Mouse (Mus musculus) forebrain, postnatal 0 days (tissue): ENCODE data around the gene Upk1a. TPM values are rescaled to one million over a fixed set of nuclear protein-coding genes. Genes with fewer than 3 reads are reported as not detected.

ENCODE experiments used
- ATAC-seq: fragments of 200-750 bp; cut with Nextera tagmentation; 2 replicates; pipeline ENCODE4 v1.8.0; 2017; ENCODE audit warnings: mild to moderate bottlenecking, moderate library complexity
- DNase-seq: peaks from one replicate; pipeline ENCODE4 v3.0.0-alpha.2; 2015
- H3K27ac ChIP-seq: fragments of 300-500 bp; sonication (generic); 2 replicates; pipeline ENCODE4 v1.5.1; 2014; ENCODE audit warnings: low read depth, mild to moderate bottlenecking, antibody characterized with exemption, low read length, moderate library complexity, mixed read lengths
- H3K27me3 ChIP-seq: fragments of 300-500 bp; sonication (generic); 2 replicates; pipeline ENCODE4 v1.6.1; 2014; ENCODE audit warnings: mild to moderate bottlenecking, low read length, mixed read lengths; ENCODE audit not compliant: insufficient read depth
- H3K36me3 ChIP-seq: fragments of 300-500 bp; sonication (generic); 2 replicates; pipeline ENCODE4 v1.6.1; 2014; ENCODE audit warnings: mild to moderate bottlenecking, moderate library complexity; ENCODE audit not compliant: insufficient read depth
- H3K4me1 ChIP-seq: fragments of 300-500 bp; sonication (generic); 2 replicates; pipeline ENCODE4 v1.6.1; 2014; ENCODE audit warnings: antibody characterized with exemption; ENCODE audit not compliant: insufficient read depth
- H3K4me2 ChIP-seq: fragments of 300-500 bp; sonication (generic); 2 replicates; pipeline ENCODE4 v1.6.1; 2014; ENCODE audit warnings: low read depth, mild to moderate bottlenecking, moderate library complexity
- H3K4me3 ChIP-seq: fragments of 300-500 bp; sonication (generic); 2 replicates; pipeline ENCODE4 v1.5.1; 2014; ENCODE audit warnings: low read depth, low read length, mixed read lengths
- H3K9ac ChIP-seq: fragments of 300-500 bp; sonication (generic); 2 replicates; pipeline ENCODE4 v1.6.1; 2014; ENCODE audit warnings: mild to moderate bottlenecking
- H3K9me3 ChIP-seq: fragments of 300-500 bp; sonication (generic); 2 replicates; pipeline ENCODE4 v1.6.1; 2016; ENCODE audit warnings: low read length
- CTCF ChIP-seq: sonication (generic); IDR thresholded peaks from 2 replicates; pipeline ENCODE4 v1.5.1; 2016; ENCODE audit warnings: antibody characterized with exemption, control low read depth, low read depth
- WGBS: fragments of 180-500 bp; shearing (Covaris S2); extraction: QIAGEN DNeasy Blood & Tissue Kit; methylation state at CpG from one replicate; pipeline ENCODE4 v1.1.7; 2014; 5-methylcytosine and 5-hydroxymethylcytosine counted together
- polyA plus RNA-seq: library from polyadenylated mRNA; unstranded; fragments of >200 nt; fragmentation: Nextera tagmentation; extraction: Ambion mirVana; gene quantifications from 2 replicates; pipeline ENCODE4 v1.2.1, GENCODE M21; 2015
- total RNA-seq: library from RNA; depleted of rRNA; stranded (reverse); fragments of >200 nt; gene quantifications from 2 replicates; pipeline ENCODE4 v1.2.3, GENCODE M21; 2014

Upk1a gene
- total and polyA plus RNA-seq, 2 experiments from 2014 or later, result 0.29 to 0.42 TPM

GRCm38 (mm10) chr7:30587842-30588667 lies 24.6 kb downstream of the Upk1a start:
- peak overlapping the region; percentile 93 for H3K9ac ChIP-seq
- H3K4me2 ChIP-seq, result peak overlapping the region; percentile 81
- ATAC-seq (peak; percentile 38), DNase-seq (peak; percentile 36)
- peaks cover 34% of the 10 kb centered on the region for H3K36me3 ChIP-seq
- peaks cover 8% of the 10 kb centered on the region for H3K4me1 ChIP-seq
- H3K4me3 ChIP-seq, result peak overlapping the region; percentile 97
- no peak for TF ChIP-seq CTCF
- H3K27me3 ChIP-seq, result no peaks in the 10 kb centered on the region
- 2% methylated on average over 56 of the region's 67 CpGs for WGBS
- H3K9me3 ChIP-seq, result no peaks in the 10 kb centered on the region
- peak overlapping the region; percentile 97 for H3K27ac ChIP-seq

- peaks cover 8% of the 10 kb centered on the region for H3K4me1 ChIP-seq
- no peak for TF ChIP-seq CTCF
- WGBS, result 89% methylated on average over 28 of the region's 28 CpGs
- no peaks in the 10 kb centered on the region for H3K9me3 ChIP-seq
- peak overlapping the region; percentile 81; the same call in 1 of the 2 replicates for H3K4me2 ChIP-seq
- H3K4me3 ChIP-seq, result no peak overlapping the region
- no peak overlapping the region for H3K27ac ChIP-seq
- no peak for DNase-seq
- peaks cover 49% of the 10 kb centered on the region for H3K36me3 ChIP-seq
- no peak for ATAC-seq
- H3K9ac ChIP-seq, result no peak overlapping the region
- H3K27me3 ChIP-seq, result no peaks in the 10 kb centered on the region
Observed at GRCm38 (mm10) chr7:30586455-30587020, 26.1 kb downstream of the Upk1a start.

GRCm38 (mm10) chr7:30585170-30585569 lies 27.5 kb downstream of the Upk1a start:
- Histone ChIP-seq H3K27me3 (no peaks in the 10 kb centered on the region), H3K27ac (no peak overlapping the region), H3K9ac (no peak overlapping the region), H3K9me3 (no peaks in the 10 kb centered on the region), H3K36me3 (peaks cover 61% of the 10 kb centered on the region), H3K4me2 (no peak overlapping the region), H3K4me3 (no peak overlapping the region), H3K4me1 (peaks cover 8% of the 10 kb centered on the region)
- no peak for DNase-seq
- WGBS, result 97% methylated on average over 7 of the region's 7 CpGs
- no peak for TF ChIP-seq CTCF
- no peak for ATAC-seq

- H3K4me2 ChIP-seq, result no peak overlapping the region
- peaks cover 69% of the 10 kb centered on the region for H3K36me3 ChIP-seq
- H3K27ac ChIP-seq, result no peak overlapping the region
- TF ChIP-seq CTCF, result no peak
- DNase-seq, result no peak
- no peak overlapping the region for H3K9ac ChIP-seq
- H3K27me3 ChIP-seq, result no peaks in the 10 kb centered on the region
- no peak for ATAC-seq
- no peaks in the 10 kb centered on the region for H3K9me3 ChIP-seq
- H3K4me1 ChIP-seq, result peaks cover 8% of the 10 kb centered on the region
- 94% methylated on average over 10 of the region's 10 CpGs for WGBS
- no peak overlapping the region for H3K4me3 ChIP-seq
Observed at GRCm38 (mm10) chr7:30584339-30584738, 28.3 kb downstream of the Upk1a start.

GRCm38 (mm10) chr7:30581547-30581946 lies 31.1 kb downstream of the Upk1a start:
- Histone ChIP-seq H3K9me3 (no peaks in the 10 kb centered on the region), H3K27me3 (no peaks in the 10 kb centered on the region), H3K4me1 (no peaks in the 10 kb centered on the region), H3K4me3 (no peak overlapping the region), H3K27ac (no peak overlapping the region), H3K9ac (no peak overlapping the region), H3K4me2 (no peak overlapping the region), H3K36me3 (peaks cover 95% of the 10 kb centered on the region)
- TF ChIP-seq CTCF, result no peak
- ATAC-seq (no peak), DNase-seq (no peak)
- WGBS, result 95% methylated on average over 16 of the region's 16 CpGs

- H3K36me3 ChIP-seq, result peaks cover 98% of the 10 kb centered on the region
- no peak overlapping the region for H3K9ac ChIP-seq
- no peak for TF ChIP-seq CTCF
- H3K27ac ChIP-seq, result no peak overlapping the region
- no peak for ATAC-seq
- DNase-seq, result no peak
- no peak overlapping the region for H3K4me3 ChIP-seq
- no peaks in the 10 kb centered on the region for H3K27me3 ChIP-seq
- 94% methylated on average over 8 of the region's 8 CpGs for WGBS
- H3K9me3 ChIP-seq, result no peaks in the 10 kb centered on the region
- no peak overlapping the region for H3K4me2 ChIP-seq
- H3K4me1 ChIP-seq, result no peaks in the 10 kb centered on the region
Observed at GRCm38 (mm10) chr7:30579950-30580349, 32.7 kb downstream of the Upk1a start.

GRCm38 (mm10) chr7:30572969-30573368 lies 39.7 kb downstream of the Upk1a start:
- DNase-seq (no peak), ATAC-seq (no peak)
- Histone ChIP-seq H3K36me3 (peaks cover 98% of the 10 kb centered on the region), H3K27me3 (no peaks in the 10 kb centered on the region), H3K9ac (no peak overlapping the region), H3K9me3 (no peaks in the 10 kb centered on the region), H3K4me3 (no peak overlapping the region), H3K27ac (no peak overlapping the region), H3K4me1 (no peaks in the 10 kb centered on the region), H3K4me2 (no peak overlapping the region)
- WGBS, result 66% methylated on average over 2 of the region's 2 CpGs
- no peak for TF ChIP-seq CTCF
